Mouse (Mus musculus) heart, adult 11 months (tissue): ENCODE data around the gene Cdca3.

Experiments used
- DNase-seq: peaks from one replicate; pipeline ENCODE4 v3.0.0; 2022

Cdca3 gene

DNA sequence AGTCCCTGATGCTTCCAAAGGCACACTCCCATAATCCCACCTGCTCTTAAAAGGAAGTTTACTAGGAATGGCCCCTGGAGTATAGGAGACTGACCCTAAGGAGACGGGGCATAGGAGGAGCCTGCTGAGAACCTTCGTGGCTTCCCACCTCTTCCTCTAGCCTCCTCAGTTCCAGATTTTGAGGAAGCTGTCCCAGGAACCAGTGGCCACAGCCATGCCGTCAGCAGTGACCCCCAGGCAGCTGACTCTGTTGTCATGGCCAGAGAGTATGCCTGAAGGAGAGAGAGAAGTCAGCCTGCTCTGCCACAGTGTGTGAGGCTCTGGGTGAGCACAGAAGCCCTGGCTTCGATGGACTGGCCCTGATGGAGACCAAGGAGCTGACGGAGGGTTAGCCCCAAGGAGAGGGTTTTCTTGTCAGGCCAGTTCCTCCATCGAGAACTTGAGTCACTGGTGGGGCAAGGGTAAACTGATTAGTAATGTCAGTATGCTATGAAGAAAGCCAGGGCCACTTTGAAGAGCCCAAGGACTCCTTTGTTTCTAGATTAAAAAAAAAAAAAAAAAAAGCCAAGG is 5.2 kb downstream of the Cdca3 start:
- DNase-seq: peak; percentile 96

DNA sequence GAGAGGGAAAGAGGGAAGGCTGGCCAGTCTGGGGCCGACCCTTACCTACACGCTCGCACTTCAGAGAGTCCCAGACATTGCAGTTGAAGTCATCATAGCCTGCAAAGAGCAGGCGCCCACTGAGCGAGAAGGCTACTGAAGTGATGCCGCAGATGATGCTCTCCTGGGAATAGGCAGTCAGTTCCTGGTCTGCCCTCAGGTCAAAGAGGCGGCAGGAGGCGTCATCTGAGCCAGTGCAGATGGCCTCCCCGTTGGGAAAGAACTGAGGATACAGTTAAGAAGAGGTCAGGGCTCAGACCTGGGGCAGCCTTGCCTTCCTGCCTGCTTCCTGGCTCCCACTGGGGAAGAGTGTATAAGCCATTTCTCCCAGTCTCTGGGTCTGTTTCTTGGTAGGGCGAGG is 6.2 kb downstream of the Cdca3 start:
- no peak for DNase-seq

- DNase-seq: no peak
Measured at GRCm38 (mm10) chr6:124836411-124836810, 7.1 kb downstream of the Cdca3 start.

- DNase-seq: peak; percentile 97
Measured at GRCm38 (mm10) chr6:124839805-124840204, 10.5 kb downstream of the Cdca3 start.

GRCm38 (mm10) chr6:124840241-124841167 is 11.2 kb downstream of the Cdca3 start, which contains the start of gene Gnb3:
Gnb3 (minus strand) TSS chr6:124840275.
- DNase-seq: no peak

- peak; percentile 98 for DNase-seq
Measured at GRCm38 (mm10) chr6:124847305-124847704, 18.0 kb downstream of the Cdca3 start.

- no peak for DNase-seq
Measured at GRCm38 (mm10) chr6:124850535-124850934, 21.2 kb downstream of the Cdca3 start.

- DNase-seq: peak; percentile 90
Measured at GRCm38 (mm10) chr6:124854647-124855046, 25.3 kb downstream of the Cdca3 start.

DNA sequence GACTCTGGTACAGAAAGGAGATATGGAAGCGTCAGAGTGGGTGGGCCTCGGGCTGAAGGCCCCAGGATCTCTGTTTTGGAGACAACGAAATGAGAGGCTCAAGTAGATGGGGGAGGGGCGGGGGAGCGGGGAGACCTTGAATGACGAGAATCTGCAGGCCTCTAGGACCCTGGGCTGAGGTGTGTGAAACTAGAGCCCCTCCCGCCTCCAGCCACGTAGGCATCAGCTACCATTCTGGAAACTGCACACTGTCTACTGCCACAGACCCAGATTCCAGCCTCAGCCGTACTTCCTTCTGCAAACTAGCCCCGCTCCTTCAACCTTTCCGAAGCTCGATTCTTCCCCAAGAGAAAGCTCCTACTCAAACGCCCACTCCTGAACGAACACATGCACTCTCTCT is 27.0 kb downstream of the Cdca3 start:
- peak; percentile 90 for DNase-seq

DNA sequence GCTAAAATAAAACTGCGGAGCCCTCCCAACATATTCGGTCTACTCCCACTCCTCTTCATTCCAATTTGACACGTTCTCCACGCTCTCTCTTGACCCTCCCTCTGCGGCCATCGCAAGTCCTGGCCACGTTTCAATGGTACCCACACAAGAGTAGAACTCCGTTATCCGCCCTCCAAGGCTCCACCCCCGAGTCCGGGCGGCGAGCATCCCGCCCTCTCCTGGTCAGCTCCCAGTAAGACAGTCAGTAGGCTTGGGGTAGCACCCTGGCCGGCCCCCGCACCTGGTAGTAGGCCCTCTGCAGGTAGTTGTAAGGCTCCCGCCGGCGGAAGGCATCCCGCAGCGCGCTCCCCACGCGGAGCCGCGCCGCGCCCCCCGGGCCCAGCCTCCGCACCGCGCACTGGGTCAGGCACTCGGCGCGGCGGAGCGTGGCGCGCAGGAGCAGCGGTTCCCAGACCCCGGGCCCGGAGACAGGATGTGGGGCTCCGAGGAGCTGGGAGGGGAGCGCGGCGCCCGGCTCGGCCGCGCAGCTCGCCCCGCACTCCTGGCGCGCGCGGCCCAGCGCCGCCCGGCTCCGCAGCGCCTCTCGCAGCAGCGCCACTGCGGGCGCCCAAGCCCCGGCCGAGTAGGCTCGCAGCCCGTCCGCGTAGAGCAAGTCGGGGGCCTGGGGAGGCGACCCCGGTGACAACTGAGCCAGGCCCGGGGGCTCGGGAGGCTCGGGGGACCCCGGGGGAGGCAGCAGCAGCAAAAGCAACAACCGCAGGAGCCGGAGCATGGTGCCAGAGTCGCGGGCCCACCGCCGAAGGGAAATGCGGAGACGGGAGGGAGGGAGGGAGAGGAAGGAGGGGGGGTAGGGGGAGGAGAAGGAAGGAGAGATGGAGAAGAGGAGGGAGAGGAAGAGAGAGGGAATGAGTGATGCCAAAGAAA is 27.8 kb downstream of the Cdca3 start, which contains the start of gene P3h3:
P3h3 (minus strand) TSS at position 837 of the 924 bp plus-strand sequence.
- DNase-seq: peak; percentile 99

DNA sequence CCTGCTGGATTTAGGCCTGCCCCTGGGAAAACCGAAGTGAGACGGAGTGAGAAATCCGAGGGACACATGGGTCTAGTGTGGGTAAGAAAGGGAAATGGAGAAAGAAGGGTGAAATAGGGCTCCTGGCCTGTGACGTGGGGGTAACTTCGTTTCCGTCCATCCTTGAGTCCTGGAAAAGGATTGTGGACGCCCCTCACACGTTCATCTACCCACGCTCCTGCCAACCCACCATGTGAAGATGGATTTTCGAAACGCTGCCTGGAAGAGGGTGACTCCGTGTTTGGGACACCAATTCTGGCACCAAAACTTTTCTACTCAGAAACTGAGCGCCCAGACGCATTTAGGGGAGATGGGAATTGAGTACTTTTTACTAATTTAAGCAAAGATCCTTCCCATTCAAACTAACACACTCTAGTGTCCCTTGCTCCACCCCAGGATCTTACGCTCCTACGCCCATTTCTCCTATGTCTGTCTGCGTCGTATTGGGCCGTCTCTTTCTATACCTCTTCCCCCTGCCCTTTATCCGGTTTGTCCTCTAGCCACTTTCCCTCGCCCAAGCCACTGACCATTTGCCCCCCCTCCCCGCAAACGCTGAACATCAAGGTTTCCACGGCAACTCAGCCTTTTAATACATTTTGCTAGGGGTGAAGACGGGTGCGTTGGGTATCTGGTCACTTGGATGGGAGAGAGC is 28.6 kb downstream of the Cdca3 start:
- no peak for DNase-seq

- DNase-seq: peak; percentile 94
Measured at GRCm38 (mm10) chr6:124858561-124859318, 29.4 kb downstream of the Cdca3 start.

DNA sequence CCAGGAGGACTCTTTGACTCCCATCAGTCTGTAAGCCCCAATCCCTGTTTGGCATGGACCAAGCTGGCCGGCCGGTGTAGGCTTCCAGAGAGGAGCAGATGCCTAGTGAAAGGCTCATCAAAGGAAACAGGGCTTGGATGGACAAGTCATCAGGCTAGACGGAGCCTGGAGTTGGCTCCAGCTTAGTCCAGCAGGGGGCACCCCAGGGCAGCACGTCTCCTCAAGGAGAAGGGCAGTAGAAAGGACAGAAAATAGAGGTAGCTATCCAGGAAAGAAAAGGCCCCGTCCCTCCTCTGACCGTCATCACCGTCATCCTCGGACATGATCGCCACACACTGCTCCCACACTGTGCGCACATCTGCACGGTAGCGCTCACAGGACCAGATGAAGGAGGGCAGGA is 30.4 kb downstream of the Cdca3 start:
- DNase-seq: peak; percentile 96

- DNase-seq: no peak
Measured at GRCm38 (mm10) chr6:124860511-124860910, 31.2 kb downstream of the Cdca3 start.

DNA sequence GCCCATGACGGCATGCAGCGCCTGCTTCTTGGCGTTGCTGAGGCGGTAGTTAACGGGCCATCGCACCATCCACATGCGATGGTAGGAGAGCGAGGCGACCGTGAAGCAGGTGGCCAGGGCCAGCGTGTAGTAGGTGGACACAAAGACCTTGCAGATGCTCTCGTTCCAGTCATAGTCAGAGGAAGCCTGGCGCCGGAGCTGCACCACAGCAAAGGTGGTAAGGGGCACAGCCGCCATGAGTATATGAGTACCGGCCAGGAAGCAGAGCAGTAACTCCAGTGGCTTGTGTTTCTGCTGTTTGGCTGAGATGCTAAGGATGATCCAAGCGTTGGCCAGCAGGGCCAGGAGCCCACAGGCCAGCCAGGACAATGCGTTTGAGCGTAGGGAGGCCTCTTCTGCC is 31.9 kb downstream of the Cdca3 start:
- no peak for DNase-seq

GRCm38 (mm10) chr6:124861802-124862201 is 32.5 kb downstream of the Cdca3 start:
- DNase-seq: no peak

- no peak for DNase-seq
Measured at GRCm38 (mm10) chr6:124862406-124863124, 33.2 kb downstream of the Cdca3 start.

- DNase-seq: no peak
Measured at GRCm38 (mm10) chr6:124863125-124863657, 33.8 kb downstream of the Cdca3 start.

DNA sequence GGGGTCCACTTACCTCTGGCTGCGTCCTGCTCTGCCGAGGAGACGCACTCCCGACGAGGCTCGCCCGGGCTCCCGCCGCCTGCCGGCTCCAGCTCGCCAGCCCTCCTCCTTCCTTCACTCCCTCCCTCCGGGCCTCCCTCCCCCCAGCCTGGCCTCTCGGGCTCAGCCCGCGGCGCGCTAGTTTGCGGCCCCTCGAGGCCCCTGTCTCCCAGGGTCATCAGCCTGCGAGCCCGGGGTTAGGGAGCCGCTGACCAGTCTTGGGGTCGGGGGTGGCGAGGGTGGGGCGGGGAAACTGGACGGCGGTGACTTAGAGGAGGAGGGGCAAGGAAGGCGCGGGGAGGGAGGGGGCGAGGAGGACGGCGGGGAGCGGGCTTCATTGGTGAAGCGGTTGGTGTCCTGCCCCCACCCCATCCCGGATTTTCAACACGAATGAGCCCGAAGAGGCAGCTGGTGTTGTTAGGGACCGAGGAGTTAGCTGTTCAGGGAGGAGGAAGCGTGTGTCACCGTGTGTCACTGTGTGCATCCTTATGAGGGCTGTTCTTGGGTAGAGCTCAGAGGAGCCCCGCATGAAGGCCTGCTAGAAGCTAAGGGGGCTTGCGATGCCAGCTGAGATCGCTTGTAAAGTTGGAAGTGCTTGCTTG is 34.4 kb downstream of the Cdca3 start, which contains the start of gene Gpr162:
Gpr162 (minus strand) TSS at position 326 of the 641 bp plus-strand sequence.
- peak; percentile 95 for DNase-seq
